Mouse (Mus musculus): ENCODE results near the gene Sertad1. TPM values are rescaled to one million over a fixed set of nuclear protein-coding genes. Genes with fewer than 3 reads are reported as not detected.

Sertad1 gene
- total and polyA plus RNA-seq, 2 experiments from 2014 or later, result 31.0 to 70.5 TPM

DNA sequence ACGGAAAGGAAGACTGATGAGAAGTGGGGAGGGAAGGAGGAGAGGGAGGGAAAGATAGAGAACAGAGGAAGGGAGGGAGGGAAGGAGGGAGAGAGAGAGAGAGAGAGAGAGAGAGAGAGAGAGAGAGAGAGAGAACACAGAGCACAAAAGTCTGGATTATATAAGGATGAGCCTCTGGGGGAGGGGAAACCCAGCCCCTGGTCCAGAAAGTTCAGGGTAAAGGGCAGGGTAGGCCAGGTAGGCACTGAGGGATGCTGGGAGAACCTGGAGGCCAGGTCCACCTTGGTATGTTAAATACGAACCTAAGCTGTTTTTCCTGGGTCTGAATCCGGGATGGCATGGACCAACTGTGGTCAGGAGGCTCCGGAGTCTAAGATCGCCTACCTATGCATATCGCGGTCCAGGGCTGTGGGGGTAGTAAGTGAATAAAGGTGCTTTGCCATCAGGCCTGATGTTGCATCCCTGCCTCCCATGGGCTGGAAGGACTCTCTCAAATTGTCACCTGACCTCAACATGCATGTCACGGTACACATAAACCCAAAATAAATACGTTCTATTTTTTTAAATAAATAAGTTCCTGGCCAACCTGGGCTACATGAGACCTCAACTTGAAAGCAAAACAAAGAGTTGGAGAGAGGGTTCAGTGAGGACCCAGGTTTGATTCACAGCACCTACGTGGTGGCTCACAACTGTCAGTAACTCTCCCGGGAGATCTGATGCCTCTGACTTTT is 15.2 kb upstream of the Sertad1 start:
- H3K9ac ChIP-seq (replicated peaks; ENCODE audit: low read depth, low read length), result no peak overlapping the region
- no peaks in the 10 kb centered on the region for H3K9me3 ChIP-seq (replicated peaks; ENCODE audit: control insufficient read depth, low read length)
- H3K4me1 ChIP-seq (ENCODE audit: control insufficient read depth, insufficient read depth), result peaks cover 8% of the 10 kb centered on the region; the same call in 1 of the 2 replicates
- ATAC-seq (ENCODE audit: insufficient read depth, low read depth), result no peak
- H3K27ac ChIP-seq (ENCODE audit: low read depth), result no peak overlapping the region
- peaks cover 5% of the 10 kb centered on the region; the same call in 1 of the 2 replicates for H3K36me3 ChIP-seq (replicated peaks; ENCODE audit: control insufficient read depth, insufficient read depth, low read length)
- H3K4me3 ChIP-seq (ENCODE audit: low read depth, low read length), result no peak overlapping the region
- TF ChIP-seq CTCF (IDR thresholded peaks at IDR 0.05; ENCODE audit: low read depth), result no peak
- TF ChIP-seq EP300 (IDR thresholded peaks at IDR 0.05; ENCODE audit: low read depth), result no peak
- DNase-seq (ENCODE audit: low spot score), result no peak
- no peaks in the 10 kb centered on the region for H3K27me3 ChIP-seq (ENCODE audit: control insufficient read depth, insufficient read depth, low read length)
- no peak overlapping the region for H3K4me2 ChIP-seq (ENCODE audit: low read depth, low read length)
- WGBS, result 89% methylated on average over 11 of the region's 11 CpGs

DNA sequence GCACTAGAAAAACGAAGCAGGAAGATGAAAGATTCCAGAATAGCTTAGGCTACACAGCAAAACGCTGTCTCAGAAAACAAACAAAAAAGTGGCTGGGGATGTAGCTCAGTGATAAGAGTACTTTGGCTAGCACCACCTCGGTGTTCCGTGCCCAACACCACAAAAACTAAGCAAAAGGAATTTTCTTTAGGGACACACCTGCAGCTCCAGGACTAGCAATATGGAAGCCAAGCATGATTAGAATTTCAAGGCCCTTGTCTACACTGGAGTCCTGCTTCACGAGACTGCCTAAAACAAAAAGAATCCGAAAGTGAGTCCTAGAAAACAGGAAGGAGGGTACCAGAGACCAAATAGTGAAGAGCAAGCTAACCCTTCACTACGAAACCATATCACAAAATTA is 14.1 kb upstream of the Sertad1 start:
- Histone ChIP-seq H3K4me1 (ENCODE audit: control insufficient read depth, insufficient read depth) (peaks cover 12% of the 10 kb centered on the region; the same call in 1 of the 2 replicates), H3K9ac (replicated peaks; ENCODE audit: low read depth, low read length) (peak overlapping the region; percentile 57), H3K27ac (ENCODE audit: low read depth) (peak overlapping the region; percentile 75), H3K4me3 (ENCODE audit: low read depth, low read length) (peak overlapping the region; percentile 65), H3K36me3 (replicated peaks; ENCODE audit: control insufficient read depth, insufficient read depth, low read length) (peaks cover 14% of the 10 kb centered on the region), H3K4me2 (ENCODE audit: low read depth, low read length) (peak overlapping the region; percentile 82), H3K9me3 (replicated peaks; ENCODE audit: control insufficient read depth, low read length) (no peaks in the 10 kb centered on the region), H3K27me3 (ENCODE audit: control insufficient read depth, insufficient read depth, low read length) (no peaks in the 10 kb centered on the region)
- 18% methylated on average over 7 of the region's 7 CpGs for WGBS
- TF ChIP-seq EP300 (IDR thresholded peaks at IDR 0.05; ENCODE audit: low read depth), result no peak
- TF ChIP-seq CTCF (IDR thresholded peaks at IDR 0.05; ENCODE audit: low read depth), result no peak
- ATAC-seq (ENCODE audit: insufficient read depth, low read depth), result no peak
- no peak for DNase-seq (ENCODE audit: low spot score)

DNA sequence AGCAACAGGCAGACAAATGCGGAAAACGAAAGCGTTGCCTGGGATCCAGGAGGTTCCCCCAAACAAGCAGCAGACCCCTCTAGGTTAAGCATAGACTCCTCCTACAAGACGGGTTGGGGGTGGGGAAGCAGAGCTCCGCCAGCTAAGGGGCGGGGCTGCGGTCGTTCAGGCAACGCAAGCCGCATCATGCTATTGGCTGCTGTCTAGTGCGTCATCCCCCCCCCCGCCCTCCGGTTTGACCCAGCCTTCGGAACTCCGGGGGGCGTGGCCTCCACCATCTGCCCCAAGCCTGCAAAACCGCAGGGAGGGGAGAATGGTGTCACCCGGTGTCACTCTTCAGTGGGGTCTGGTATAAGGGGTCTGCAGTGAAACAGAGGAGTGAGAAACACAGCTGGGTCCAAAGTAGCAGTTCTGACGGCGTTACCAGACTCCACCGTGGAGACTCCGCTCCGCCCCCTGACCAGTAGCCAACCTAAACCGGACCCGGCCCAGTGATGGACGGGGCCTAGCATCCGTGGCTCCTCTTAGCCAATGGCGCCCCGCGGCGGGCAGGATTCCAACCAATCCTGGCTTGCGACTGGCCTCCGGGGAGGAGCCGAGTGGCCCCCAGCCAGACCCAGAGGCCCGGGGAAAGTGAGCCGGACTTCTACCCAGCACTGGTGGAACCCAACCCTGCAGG is 13.4 kb upstream of the Sertad1 start, which contains the start of gene Sertad3:
Sertad3 (plus strand) TSS at position 613 of the 679 bp plus-strand sequence.
- H3K4me2 ChIP-seq (ENCODE audit: low read depth, low read length), result peak within 1 kb of the TSS; percentile 82
- H3K4me1 ChIP-seq (ENCODE audit: control insufficient read depth, insufficient read depth), result peaks cover 12% of the 10 kb centered on the region; the same call in 1 of the 2 replicates
- WGBS, result under 1% methylated on average over 35 of the region's 36 CpGs
- no peaks in the 10 kb centered on the region for H3K9me3 ChIP-seq (replicated peaks; ENCODE audit: control insufficient read depth, low read length)
- TF ChIP-seq EP300 (IDR thresholded peaks at IDR 0.05; ENCODE audit: low read depth) (no peak), CTCF (IDR thresholded peaks at IDR 0.05; ENCODE audit: low read depth) (no peak)
- H3K27me3 ChIP-seq (ENCODE audit: control insufficient read depth, insufficient read depth, low read length), result no peaks in the 10 kb centered on the region
- DNase-seq (ENCODE audit: low spot score) (peak; percentile 98), ATAC-seq (ENCODE audit: insufficient read depth, low read depth) (peak; percentile 88)
- peak within 1 kb of the TSS; percentile 63 for H3K9ac ChIP-seq (replicated peaks; ENCODE audit: low read depth, low read length)
- peak within 1 kb of the TSS; percentile 86 for H3K27ac ChIP-seq (ENCODE audit: low read depth)
- peak within 1 kb of the TSS; percentile 65 for H3K4me3 ChIP-seq (ENCODE audit: low read depth, low read length)
- peaks cover 21% of the 10 kb centered on the region for H3K36me3 ChIP-seq (replicated peaks; ENCODE audit: control insufficient read depth, insufficient read depth, low read length)

DNA sequence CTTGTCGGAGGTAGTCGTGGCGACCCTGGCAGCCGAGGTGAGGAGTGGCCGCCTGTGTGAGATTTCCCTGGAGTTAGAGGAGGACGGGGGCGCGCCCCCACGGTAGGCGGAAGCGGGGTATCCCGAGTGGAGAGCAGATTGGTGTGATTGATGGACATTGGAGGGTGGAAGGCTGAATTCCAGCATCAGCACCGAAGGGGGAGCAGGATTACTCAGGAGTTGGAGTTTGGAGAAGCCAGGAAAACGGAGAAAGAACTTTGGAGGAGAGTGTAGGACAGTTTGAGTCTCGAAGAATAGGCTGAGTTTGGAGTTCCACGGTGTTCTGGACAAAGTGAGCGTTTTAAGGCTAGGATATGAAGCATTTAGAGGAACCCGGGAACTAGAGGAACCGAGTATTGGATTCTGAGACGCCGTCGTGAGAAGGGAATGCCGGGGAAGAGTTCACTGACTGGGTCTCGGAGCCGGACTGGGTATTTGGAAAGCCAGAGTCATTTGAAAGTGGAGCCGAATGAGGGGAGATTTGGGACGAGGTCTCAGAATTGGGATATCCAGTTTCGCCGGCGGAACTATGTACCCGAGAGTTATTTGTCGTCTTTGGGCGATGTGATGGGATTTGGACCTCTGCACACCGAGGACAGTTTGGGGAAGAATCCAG is 12.7 kb upstream of the Sertad1 start:
- Histone ChIP-seq H3K4me2 (ENCODE audit: low read depth, low read length) (peak overlapping the region; percentile 82), H3K4me3 (ENCODE audit: low read depth, low read length) (peak overlapping the region; percentile 65), H3K4me1 (ENCODE audit: control insufficient read depth, insufficient read depth) (peaks cover 12% of the 10 kb centered on the region; the same call in 1 of the 2 replicates), H3K27ac (ENCODE audit: low read depth) (peak overlapping the region; percentile 86), H3K36me3 (replicated peaks; ENCODE audit: control insufficient read depth, insufficient read depth, low read length) (peaks cover 22% of the 10 kb centered on the region), H3K27me3 (ENCODE audit: control insufficient read depth, insufficient read depth, low read length) (no peaks in the 10 kb centered on the region), H3K9me3 (replicated peaks; ENCODE audit: control insufficient read depth, low read length) (no peaks in the 10 kb centered on the region), H3K9ac (replicated peaks; ENCODE audit: low read depth, low read length) (peak overlapping the region; percentile 63)
- ATAC-seq (ENCODE audit: insufficient read depth, low read depth) (0 out of 2 replicates have a peak, but pooled peaks have one; percentile 0), DNase-seq (ENCODE audit: low spot score) (peak; percentile 39)
- TF ChIP-seq CTCF (IDR thresholded peaks at IDR 0.05; ENCODE audit: low read depth), result no peak
- TF ChIP-seq EP300 (IDR thresholded peaks at IDR 0.05; ENCODE audit: low read depth), result no peak
- under 1% methylated on average over 34 of the region's 34 CpGs for whole genome bisulfite sequencing

DNA sequence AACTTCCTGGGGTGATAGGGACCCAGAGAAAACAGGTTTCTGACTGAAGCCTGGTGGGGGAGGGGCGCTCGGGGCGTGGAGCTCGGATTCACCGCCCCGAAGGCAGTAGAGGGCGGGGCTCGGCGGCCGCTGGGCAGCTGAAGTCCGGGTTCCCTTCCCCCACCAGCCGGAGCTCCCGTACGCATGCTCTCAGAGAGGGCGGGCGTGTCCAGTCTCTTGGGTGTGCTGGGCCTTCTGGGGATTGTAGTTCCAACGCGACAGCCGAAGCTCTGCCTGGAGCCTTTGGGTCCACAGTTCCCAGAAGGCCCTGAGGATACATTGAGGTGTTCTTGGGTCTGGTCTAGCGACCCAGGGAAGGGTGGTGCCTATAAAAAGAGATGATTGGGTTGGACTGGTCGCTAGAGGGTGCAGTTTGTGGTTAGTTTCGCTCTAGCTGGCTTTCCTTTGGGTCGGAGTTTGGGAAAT is 12.2 kb upstream of the Sertad1 start:
- ATAC-seq (ENCODE audit: insufficient read depth, low read depth) (peak; percentile 90), DNase-seq (ENCODE audit: low spot score) (peak; percentile 99)
- peaks cover 12% of the 10 kb centered on the region; the same call in 1 of the 2 replicates for H3K4me1 ChIP-seq (ENCODE audit: control insufficient read depth, insufficient read depth)
- H3K9ac ChIP-seq (replicated peaks; ENCODE audit: low read depth, low read length), result peak overlapping the region; percentile 63
- peaks cover 22% of the 10 kb centered on the region for H3K36me3 ChIP-seq (replicated peaks; ENCODE audit: control insufficient read depth, insufficient read depth, low read length)
- H3K27me3 ChIP-seq (ENCODE audit: control insufficient read depth, insufficient read depth, low read length), result no peaks in the 10 kb centered on the region
- peak; percentile 8; the same call in 1 of the 2 replicates for TF ChIP-seq EP300 (IDR thresholded peaks at IDR 0.05; ENCODE audit: low read depth)
- TF ChIP-seq CTCF (IDR thresholded peaks at IDR 0.05; ENCODE audit: low read depth), result peak; percentile 67
- peak overlapping the region; percentile 86 for H3K27ac ChIP-seq (ENCODE audit: low read depth)
- no peaks in the 10 kb centered on the region for H3K9me3 ChIP-seq (replicated peaks; ENCODE audit: control insufficient read depth, low read length)
- H3K4me2 ChIP-seq (ENCODE audit: low read depth, low read length), result peak overlapping the region; percentile 82
- peak overlapping the region; percentile 65 for H3K4me3 ChIP-seq (ENCODE audit: low read depth, low read length)
- WGBS, result under 1% methylated on average over 23 of the region's 23 CpGs

Measured in heart, postnatal 0 days (tissue).